Mouse (Mus musculus) adrenal gland, postnatal 14 days (tissue): ENCODE data around the gene Yipf6. TPM values are rescaled to one million over a fixed set of nuclear protein-coding genes. Genes with fewer than 3 reads are reported as not detected.
A peak's percentile ranks its signal among the peaks of the same experiment; 100 is the strongest.
"Not testable (repeated sequence)": the region's sequence is repeated elsewhere in the genome, so short reads cannot be mapped to it uniquely, and the experiment has no call there.

Experiments
- DNase-seq: peaks from one replicate; pipeline ENCODE4 v3.0.0; 2021; ENCODE audit warnings: mixed read lengths
- long read RNA-seq, 2 experiments: library from polyadenylated mRNA; stranded (forward); transcript quantifications; one replicate each; pipeline ENCODE4 v2.0.0; 2021
- total RNA-seq: library from RNA; stranded (reverse); gene quantifications from 2 replicates; pipeline ENCODE4 v1.2.3, GENCODE M21; 2021

The Yipf6 gene
- total RNA-seq = 44.7 and 49.3 TPM in 2 replicates
- long read RNA-seq, experiment 1, full-length matches to known transcripts = 30 of 46 reads
- long read RNA-seq, experiment 1, partial matches to known transcripts = 0 of 46 reads
- long read RNA-seq, experiment 1, other reads (novel, unspliced or antisense) = 16 of 46 reads
- long read RNA-seq, experiment 2, full-length matches to known transcripts = 33 of 41 reads
- long read RNA-seq, experiment 2, partial matches to known transcripts = 1 of 41 reads
- long read RNA-seq, experiment 2, other reads (novel, unspliced or antisense) = 7 of 41 reads

DNA sequence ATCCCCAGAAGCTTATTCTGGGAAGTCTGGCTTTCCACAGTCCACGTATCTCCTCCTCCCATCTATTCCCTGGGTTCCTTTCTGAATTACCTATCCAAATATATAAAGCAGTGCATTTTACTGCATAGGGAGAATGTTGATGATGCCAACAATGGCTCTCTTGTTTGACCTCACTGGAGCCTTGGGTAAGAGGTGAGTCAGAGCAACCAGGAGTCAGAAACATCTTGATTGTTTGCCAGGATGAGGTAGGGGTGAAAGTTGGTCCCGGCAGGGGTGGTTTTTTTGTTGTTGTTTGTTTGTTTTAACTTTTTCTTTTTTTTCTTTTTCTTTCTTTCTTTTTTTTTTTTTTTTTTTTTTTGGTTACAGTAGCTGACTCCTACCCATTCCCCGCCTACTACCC lies at the start of gene Yipf6:
TSS of gene Yipf6 (plus strand) at position 216 of the 400 bp plus-strand sequence.
- peak; percentile 16 for DNase-seq

DNA sequence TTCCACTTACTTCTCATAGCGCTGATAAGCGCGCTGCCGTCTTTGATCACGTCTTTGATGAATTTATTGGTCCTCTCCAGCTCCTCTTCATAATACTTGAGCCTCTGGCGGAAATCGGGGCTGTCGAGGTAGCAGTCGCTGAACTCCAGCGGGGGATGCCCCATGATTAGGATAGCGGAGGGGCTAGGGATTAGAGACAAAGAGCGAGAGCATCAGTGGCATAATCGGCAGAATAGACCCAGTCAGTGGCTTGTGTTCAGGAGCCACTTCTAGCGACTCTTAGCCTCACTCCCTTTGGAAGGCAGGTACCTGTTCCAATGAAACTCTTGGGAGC lies 46.1 kb upstream of the Yipf6 start:
- no peak for DNase-seq

DNA sequence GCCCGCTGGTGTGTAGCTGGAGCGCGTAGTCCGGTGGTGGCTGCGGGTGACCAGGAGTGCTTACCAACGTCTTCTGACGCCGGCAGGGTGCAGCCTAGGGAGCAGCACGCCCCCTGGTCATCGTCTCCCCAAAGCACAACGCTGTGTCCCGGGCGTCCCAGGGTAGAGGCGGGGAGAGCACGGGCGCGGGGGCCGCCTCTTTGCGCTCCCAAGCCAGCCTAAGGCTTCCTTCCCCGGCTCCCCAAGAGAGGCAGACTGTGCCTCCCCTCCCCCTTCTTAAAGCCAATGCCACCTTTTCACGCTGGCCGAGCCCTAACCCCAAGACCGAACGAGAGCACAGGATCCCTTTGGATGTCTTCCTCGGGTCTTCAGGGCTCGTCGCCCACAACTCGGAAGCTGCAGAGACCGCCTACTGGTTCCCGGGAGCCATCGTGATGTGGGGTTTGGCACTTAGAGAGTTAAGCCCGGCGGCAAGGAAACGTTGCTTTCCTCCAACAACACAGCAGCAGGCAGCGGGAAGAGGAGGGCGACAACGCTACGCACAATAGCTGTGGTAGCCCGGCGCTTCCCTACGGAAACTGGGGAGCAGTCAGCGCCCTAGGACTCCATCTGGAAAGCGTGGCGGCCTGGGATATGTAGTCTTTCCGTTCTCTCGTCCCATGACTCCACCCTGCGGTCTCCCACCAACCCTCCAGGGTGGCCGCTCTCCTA lies 45.6 kb upstream of the Yipf6 start, which contains the start of gene Ophn1:
TSS of gene Ophn1 (minus strand) at position 620 of the 711 bp plus-strand sequence.
- peak; percentile 82 for DNase-seq

DNA sequence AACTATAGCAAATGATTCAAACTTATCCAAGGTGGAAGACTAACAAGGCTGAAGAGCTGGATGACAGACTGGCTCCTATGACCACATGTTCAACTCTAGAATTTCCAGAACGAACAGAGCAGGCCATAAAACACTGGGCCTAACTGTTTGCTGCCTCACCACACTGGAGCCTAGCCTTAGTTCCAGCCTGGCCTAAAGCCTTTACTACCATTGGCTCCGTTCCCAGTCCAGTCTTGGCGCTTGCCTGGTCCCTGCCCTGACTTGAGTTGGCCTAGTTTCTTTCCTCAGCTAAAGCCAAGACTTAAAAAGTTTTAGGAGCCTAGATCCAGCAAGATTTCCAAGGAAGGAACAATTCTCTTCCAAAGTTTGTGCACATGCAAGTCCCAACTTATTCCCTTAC lies 37.8 kb upstream of the Yipf6 start:
- DNase-seq = peak; percentile 73

DNA sequence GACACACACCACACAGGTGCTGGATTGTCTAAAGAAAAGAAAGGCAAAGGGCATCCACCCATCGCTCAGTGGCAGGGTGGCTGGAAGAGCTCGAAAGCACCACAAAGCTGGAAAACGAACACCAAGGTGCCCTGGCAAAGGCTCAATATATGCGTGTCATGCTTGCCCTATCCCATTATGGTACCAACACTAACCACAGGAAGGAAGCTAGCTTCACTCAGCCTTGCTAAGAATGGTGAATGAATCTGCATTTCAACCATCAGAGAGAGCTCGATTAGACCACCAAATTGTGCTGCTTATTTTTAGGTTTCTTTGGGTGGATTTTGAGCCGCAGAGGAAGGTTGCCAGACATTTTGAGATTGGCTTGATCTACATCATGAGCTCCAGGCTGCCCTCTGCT lies 31.9 kb upstream of the Yipf6 start:
- DNase-seq = no peak

DNA sequence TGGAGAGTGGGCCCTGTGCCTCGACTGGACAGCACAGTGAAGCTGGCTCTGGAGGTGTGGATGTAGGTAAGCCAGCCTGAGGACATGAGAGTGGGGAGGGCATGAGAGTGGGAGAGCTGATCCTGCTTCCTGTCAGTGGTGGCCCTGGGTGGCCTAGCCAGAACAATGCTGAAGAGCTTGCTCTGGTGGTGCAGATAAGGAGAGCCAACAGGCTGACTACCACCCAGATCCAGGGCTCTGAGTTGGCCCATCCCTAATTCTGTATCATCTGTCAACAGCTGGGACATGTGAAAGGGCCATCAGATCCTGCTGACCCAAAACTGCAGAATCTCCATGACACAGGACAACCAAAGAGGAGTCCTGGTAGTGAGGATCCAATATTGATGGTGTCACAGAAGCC lies 27.2 kb upstream of the Yipf6 start:
- DNase-seq = no peak

DNA sequence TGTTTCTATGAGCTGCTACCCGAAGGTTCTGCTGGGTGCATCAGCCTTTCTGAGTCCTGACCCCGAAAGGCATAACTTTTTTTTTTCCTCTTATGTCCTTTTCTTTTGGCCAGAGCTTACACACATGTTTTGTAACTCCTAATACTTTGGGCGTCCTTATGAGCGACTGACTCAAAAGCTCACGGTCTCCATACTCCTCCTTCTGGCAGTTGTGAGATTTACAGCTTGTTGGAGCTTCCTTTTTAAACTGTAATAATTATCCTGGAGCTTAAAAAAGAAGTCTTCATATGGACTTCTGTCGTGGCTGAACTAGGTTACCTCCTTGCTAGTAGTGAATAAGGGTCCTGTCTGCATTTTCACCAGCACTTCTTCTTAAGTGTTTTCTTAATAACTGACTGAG lies 16.7 kb upstream of the Yipf6 start:
- DNase-seq = peak; percentile 29

DNA sequence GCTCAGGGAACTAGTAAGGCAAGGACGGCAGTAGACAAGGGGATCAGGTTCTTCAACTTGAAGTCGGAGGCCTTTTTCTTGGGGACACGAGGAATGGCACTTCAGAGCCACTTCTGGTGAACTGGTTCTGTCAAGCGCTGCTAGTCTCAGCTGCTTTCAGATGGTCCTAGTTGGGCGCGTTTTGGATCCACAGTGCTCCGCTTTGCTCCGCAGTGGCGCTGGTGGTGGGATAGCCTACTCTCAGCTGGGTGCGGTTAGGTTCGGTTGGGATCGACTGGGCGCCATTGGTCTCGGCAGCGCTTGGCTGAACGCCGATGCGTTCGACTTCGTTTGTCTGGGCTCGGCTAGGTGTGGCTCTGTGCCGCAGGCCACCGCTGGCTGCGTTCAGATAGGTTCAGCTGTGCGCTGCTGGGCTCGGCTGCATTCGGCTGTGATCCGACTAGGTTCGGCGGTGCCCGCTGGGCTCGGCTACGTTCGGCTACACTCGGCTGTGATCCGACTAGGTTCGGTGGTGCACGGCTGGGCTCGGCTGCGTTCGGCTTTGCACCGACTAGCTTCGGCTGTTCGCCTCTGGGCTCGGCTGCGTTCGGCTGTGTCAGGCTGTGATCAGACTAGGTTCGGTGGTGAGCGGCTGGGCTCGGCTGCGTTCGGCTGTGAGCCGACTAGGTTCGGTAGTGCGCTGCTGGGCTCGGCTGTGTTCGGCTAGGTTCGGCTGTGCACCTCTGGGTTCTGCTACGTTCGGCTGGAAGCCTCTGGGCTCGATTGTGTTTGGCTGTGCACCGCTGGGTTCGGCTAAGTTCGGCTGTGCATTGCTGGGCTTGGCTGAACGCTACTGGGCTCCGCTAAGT lies 815 bp downstream of the Yipf6 start:
- DNase-seq = peak; percentile 95

DNA sequence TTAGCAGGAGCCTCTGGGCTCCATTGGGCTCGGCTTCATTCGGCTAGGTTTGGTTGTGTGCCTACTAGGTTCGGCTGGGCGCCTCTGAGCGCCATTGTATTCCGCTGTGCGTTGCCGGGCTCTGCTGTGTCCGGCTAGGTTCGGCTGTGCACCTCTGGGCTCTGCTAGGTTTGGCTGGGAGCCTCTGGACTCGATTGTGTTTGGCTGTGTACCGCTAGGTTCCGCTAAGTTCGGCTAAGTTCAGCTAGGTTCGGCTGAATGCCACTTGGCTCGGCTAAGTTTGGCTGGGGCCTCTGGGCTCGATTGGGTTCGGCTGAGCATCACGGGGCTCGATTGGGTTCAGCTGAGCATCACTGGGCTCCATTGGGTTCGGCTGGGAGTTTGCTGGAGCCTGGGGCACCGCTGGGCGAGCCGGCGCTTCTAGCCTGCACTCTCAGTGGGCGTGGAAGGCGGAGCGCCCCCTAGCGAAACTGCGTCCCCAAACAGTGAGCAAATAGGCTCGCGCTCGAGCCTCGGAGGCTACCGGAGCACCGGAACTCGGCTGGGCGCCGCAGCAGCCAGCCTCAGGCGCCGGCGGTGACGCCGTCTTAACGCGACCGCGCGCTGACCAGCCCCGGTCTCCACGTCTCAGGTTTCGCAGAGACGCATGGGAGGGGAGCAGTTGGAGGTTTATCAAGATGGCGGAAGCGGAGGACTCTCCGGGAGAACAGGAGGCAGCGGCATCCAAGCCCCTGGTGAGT lies 1.6 kb downstream of the Yipf6 start:
- peak; percentile 93 for DNase-seq

DNA sequence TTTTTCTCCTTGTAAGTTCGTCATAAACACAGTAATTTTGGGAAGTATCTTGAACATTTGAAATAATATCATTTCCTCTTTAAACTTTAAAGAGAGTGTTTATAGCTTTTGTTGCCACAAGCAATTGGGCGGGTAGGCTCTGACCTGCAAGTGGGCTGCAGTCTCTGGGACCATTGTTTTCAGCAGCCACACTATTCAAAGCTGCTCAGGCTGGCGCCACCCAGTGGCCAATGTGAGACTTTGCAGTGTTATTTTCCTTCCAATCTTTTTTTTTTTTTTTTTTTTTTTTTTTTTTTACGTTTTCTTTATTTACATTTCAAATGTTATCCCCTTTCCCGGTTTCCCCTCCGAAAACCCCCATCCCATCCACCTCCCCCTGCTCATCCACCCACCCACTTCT lies 17.8 kb downstream of the Yipf6 start:
- DNase-seq = peak; percentile 36

DNA sequence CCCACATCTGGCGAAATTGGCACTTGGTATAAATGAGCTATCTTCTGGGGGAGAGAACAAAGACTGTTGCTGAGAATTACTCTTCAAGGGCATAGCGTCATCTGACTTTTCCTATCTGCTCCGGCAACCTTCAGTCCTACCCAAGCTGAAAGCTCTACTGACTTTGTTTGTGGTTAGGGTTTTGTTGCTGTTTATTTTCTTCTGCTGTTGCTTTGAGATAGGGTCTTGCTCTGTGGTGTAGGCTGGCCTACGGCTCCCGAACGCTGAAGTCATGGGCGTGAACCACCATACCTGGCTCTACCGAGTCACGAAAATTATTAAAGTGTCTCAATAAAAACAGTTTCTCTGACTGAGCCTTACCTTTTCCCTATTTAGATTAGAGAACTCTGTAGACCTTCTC lies 22.2 kb downstream of the Yipf6 start:
- no peak for DNase-seq

DNA sequence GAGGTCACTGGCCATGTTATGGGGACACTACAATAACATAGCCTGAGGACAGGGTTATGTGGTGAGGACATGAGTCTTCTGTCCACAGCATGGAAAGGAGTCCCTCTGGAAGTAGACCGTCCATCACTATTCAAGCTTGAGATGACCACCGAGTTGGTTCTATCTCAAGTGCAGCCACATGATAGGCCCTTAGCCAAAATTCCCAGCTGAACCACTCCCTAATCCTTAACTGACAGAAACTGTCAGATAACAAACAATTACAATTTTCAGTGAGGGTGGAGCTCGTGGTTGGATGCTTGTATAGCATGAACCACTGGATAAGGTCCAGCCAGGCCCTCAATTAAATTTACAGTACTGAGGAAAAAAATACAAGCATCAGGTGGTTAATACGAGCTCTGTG lies 22.9 kb downstream of the Yipf6 start:
- DNase-seq = no peak

DNA sequence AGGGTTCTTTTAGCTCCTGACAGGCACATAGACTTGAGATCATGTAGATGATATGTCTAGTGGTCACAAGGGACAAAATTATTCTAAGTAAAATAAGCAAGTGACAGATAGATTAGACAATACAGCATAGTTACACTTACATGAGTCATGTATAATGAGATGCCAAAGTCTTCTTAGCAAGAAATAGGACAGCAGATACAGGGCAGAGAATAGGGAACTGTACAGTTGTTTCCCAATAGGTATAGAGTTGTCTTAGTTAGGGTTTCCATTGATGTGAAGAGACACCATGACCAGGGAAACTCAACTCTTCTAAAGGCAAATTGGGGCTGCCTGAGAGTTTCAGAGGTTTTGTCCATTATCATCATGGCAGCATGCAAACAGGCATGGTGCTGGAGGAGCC lies 27.6 kb downstream of the Yipf6 start:
- no peak for DNase-seq

DNA sequence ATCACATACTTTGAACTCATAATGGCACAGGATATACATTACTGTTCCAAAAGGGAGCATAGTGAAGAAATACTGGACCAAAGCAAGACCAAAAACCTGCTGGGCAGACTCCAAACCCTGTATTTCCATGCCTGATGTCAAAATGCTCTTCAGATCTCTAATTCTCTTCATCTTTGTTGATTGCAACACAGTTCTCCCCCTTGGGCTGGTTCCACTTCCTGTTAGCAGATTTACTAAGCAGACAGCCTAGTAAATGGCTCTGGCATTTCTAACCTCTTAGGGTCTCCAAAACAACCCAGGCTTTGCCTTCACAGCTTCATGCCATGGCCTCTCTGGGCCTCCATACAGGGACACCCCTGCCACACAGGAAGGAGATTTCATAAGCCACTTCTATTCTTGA lies 28.4 kb downstream of the Yipf6 start:
- DNase-seq = no peak

DNA sequence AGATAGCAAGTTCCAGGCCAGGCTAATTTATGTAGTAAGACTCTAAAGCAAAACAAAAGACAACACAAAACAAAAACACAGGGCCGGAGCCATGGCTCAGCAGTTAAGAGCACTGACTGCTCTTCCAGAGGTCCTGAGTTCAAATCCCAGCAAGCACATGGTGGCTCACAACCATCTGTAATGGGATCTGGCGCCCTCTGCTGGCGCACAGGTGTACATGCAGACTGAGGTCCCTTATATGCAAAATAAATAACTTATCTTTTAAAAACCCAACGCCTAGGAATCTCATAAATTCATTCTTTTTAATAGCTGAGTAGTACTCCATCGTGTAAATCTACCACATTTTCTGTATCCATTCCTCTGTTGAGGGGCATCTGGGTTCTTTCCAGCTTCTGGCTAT lies 50.5 kb downstream of the Yipf6 start:
- DNase-seq = not testable (repeated sequence)

DNA sequence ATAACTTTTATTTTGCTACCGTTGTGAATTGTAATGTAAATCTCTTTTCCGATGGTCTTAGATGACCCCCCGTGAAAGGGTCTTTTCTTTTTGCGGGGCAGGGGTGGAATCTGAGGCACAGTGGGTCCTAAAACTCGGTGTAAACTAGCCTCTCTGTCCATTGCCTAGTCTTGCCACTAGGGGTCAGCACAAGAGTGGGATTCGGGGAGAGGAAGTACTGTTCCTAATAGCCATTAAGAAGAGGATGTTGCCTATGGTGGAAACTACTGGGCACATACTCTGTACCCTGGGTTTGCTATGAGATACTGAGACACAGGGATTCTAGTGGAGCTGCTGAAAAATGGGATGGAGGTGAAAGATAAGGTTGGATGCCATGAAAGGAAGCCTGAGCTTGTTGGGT lies 53.5 kb downstream of the Yipf6 start:
- peak; percentile 75 for DNase-seq

Other genes with a start within 250 kb of the Yipf6 start
- gene Ophn1, start 45.3 kb upstream of the Yipf6 start, total RNA-seq = 26.9 and 30.3 TPM in 2 replicates
- 31.1 and 32.3 TPM in 2 replicates for gene Stard8, start 66.9 kb downstream of the Yipf6 start, total RNA-seq
- 45.8 and 48.9 TPM in 2 replicates for gene Efnb1, start 199.8 kb downstream of the Yipf6 start, total RNA-seq